In the genomic region with DNA sequence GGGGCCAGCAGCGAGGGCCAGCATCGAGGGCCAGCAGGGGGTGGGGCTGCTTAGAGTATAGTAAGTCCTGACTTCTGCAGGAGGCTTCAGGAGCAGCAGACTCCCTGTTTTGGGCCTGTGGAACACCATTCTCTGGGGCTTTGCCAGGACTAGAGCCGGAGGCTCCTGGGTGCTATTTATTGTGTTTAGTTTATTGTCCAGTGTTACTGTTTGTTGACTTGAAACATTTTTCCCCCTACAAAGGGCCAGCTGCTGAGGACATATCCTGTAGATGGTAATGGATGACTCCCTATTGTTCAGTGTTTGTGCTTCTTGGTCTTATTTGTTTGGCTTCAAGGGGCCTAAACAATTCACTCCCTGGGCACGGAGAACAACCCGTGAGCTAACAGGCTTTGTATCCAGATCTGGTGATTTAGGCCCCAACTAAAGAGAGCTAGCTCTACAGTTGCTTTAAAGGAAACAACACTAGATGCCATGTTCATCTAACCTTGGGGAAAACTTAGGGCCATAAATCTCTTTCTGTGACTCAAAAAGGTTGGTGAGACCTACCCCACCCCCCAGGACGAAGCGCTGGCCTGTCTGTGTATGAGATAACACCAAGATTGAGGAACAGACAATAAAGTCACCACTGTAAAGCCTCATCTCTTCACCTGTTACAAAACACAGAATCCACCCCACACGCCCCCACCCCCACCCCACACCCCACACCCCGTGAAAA, we compare ENCODE assay signal across 12 mouse cellular contexts.
DNase-seq lines count a peak whose midpoint lies in the region; ATAC-seq and TF ChIP-seq lines count a peak whose summit lies in the region.
"Had no signal": no experiment of that assay in that cellular context is flagged by ENCODE, and none has a peak within 500 bp of the region (broad histone marks: within the 10 kb centered on the region; RNA-seq: fewer than 3 reads in every experiment).

No protein-coding gene starts in this region.

- DNase-seq in heart, postnatal 14 days = no peak
- DNase-seq in MEL (ENCODE audit: low read depth, low spot score) = no peak
- DNase-seq in frontal cortex, postnatal 10 days (ENCODE audit: low spot score in 2 of 2) = no peak
- no peak for DNase-seq in T-cell, adult 2 months (ENCODE audit: low spot score)
- DNase-seq in gastrocnemius, postnatal 4 days (ENCODE audit: low spot score in 2 of 2) = no peak
- DNase-seq: cerebellum, adult 9-10 months had no signal

- H3K4me2 ChIP-seq in heart, embryonic 14.5 days (ENCODE audit: low read length) = no peak overlapping the region
- H3K4me2 ChIP-seq in limb, embryonic 12.5 days = no peak overlapping the region
- H3K4me2 ChIP-seq: liver, embryonic 15.5 days had no signal

- H3K79me2 ChIP-seq in MEL (ENCODE audit: control insufficient read depth, insufficient read depth, low read length, poor library complexity) = no peaks in the 10 kb centered on the region

- no peaks in the 10 kb centered on the region for H3K36me3 ChIP-seq in heart, embryonic 14.5 days (ENCODE audit: control insufficient read depth, insufficient read depth, low read length)
- peaks cover 0 to 13% of the 10 kb centered on the region in 2 experiments; a peak in 2 of 4 replicates for H3K36me3 ChIP-seq in MEL (ENCODE audit: control insufficient read depth in 1 of 2, insufficient read depth in 2 of 2, low read length in 2 of 2)
- no peaks in the 10 kb centered on the region for H3K36me3 ChIP-seq in limb, embryonic 12.5 days
- H3K36me3 ChIP-seq: liver, embryonic 15.5 days had no signal

- no peak overlapping the region for H3K4me3 ChIP-seq in heart, embryonic 14.5 days (ENCODE audit: control insufficient read depth in 1 of 2, insufficient read depth in 1 of 2, low read depth in 1 of 2, low read length in 2 of 2)
- H3K4me3 ChIP-seq in MEL (ENCODE audit: control insufficient read depth in 1 of 2, insufficient read depth in 1 of 2, low read depth in 2 of 2, low read length in 2 of 2) = no peak overlapping the region
- H3K4me3 ChIP-seq in bone marrow, adult 2 months (replicated peaks; ENCODE audit: control insufficient read depth, low read depth, low read length) = no peak overlapping the region
- H3K4me3 ChIP-seq in limb, embryonic 12.5 days (replicated peaks) = no peak overlapping the region
- H3K4me3 ChIP-seq: erythroblast, embryonic 14.5 days; liver, embryonic 15.5 days; myocyte had no signal

- no peak for ATAC-seq in heart, embryonic 14.5 days (ENCODE audit: insufficient number of reproducible peaks, insufficient read depth, low FRiP score, low read depth)
- ATAC-seq in limb, embryonic 12.5 days (ENCODE audit: insufficient number of reproducible peaks, insufficient read depth, low FRiP score, low TSS enrichment, low read depth) = no peak

- peaks cover 4 to 7% of the 10 kb centered on the region in 2 experiments; a peak in 3 of 4 replicates for H3K4me1 ChIP-seq in heart, embryonic 14.5 days (ENCODE audit: control insufficient read depth in 2 of 2, insufficient read depth in 2 of 2, low read length in 2 of 2)
- peaks cover 2 to 10% of the 10 kb centered on the region in 2 experiments for H3K4me1 ChIP-seq in MEL (ENCODE audit: control insufficient read depth in 1 of 2, insufficient read depth in 2 of 2, low read length in 2 of 2)
- peaks cover 8% of the 10 kb centered on the region for H3K4me1 ChIP-seq in bone marrow, adult 2 months (ENCODE audit: control insufficient read depth, insufficient read depth, low read length)
- H3K4me1 ChIP-seq in limb, embryonic 12.5 days (replicated peaks) = peaks cover 19% of the 10 kb centered on the region; the same call in 1 of the 2 replicates

- no peak overlapping the region for H3K9ac ChIP-seq in heart, embryonic 14.5 days (ENCODE audit: low read length)
- no peak overlapping the region for H3K9ac ChIP-seq in MEL (ENCODE audit: control insufficient read depth, low read depth, low read length, poor library complexity, severe bottlenecking)
- no peak overlapping the region for H3K9ac ChIP-seq in limb, embryonic 12.5 days (replicated peaks)
- H3K9ac ChIP-seq: liver, embryonic 15.5 days had no signal

- intact Hi-C loops in heart, postnatal 14 days (cut with DNase I) = loop anchor here (5.0 kb wide), 1 partner anchor 47 kb away; no protein-coding TSS in a partner anchor

- TF ChIP-seq POLR2A in MEL (IDR thresholded peaks at IDR 0.05; ENCODE audit: control insufficient read depth in 1 of 2, insufficient read depth in 1 of 2, low read depth in 1 of 2, low read length in 2 of 2, poor library complexity in 1 of 2) = no peak
- no peak for TF ChIP-seq POLR2A in bone marrow, adult 2 months (IDR thresholded peaks at IDR 0.05; ENCODE audit: borderline replicate concordance, control insufficient read depth, low read depth, low read length)

- WGBS in heart, embryonic 14.5 days = 70% methylated on average over 9 of the region's 9 CpGs
- 20% methylated on average over 9 of the region's 9 CpGs for WGBS in bone marrow, adult 2 months
- WGBS in limb, embryonic 12.5 days = 77% methylated on average over 9 of the region's 9 CpGs

- no peaks in the 10 kb centered on the region for H3K27me3 ChIP-seq in heart, embryonic 14.5 days (ENCODE audit: control insufficient read depth, insufficient read depth, low read length)
- H3K27me3 ChIP-seq in MEL (ENCODE audit: control insufficient read depth in 1 of 2, insufficient read depth in 2 of 2, low read length in 2 of 2) = 0 out of 4 replicates have a peak, but pooled peaks cover 0 to 2% of the 10 kb centered on the region in 2 experiments
- H3K27me3 ChIP-seq in limb, embryonic 12.5 days = no peaks in the 10 kb centered on the region
- H3K27me3 ChIP-seq: liver, embryonic 15.5 days had no signal

- H3K27ac ChIP-seq in heart, embryonic 14.5 days (replicated peaks in 1 of 2; ENCODE audit: control insufficient read depth in 1 of 2, insufficient read depth in 1 of 2, low read depth in 2 of 2, low read length in 2 of 2) = peak overlapping the region; percentile 16 to 28; a peak in 1 of 4 replicates
- H3K27ac ChIP-seq in MEL (ENCODE audit: control insufficient read depth, low read depth, low read length) = no peak overlapping the region
- peak overlapping the region; percentile 65 for H3K27ac ChIP-seq in bone marrow, adult 2 months (ENCODE audit: control insufficient read depth, insufficient read depth, low read depth, low read length, poor library complexity)
- H3K27ac ChIP-seq in limb, embryonic 12.5 days = peak overlapping the region; percentile 4

- TF ChIP-seq EP300 in MEL (IDR thresholded peaks at IDR 0.05; ENCODE audit: low read depth in 1 of 2, low read length in 2 of 2) = no peak

- no peak for TF ChIP-seq RAD21 in MEL (IDR thresholded peaks at IDR 0.05; ENCODE audit: low read depth, low read length)

- H3K9me3 ChIP-seq in heart, embryonic 14.5 days (ENCODE audit: control insufficient read depth, low read length) = no peaks in the 10 kb centered on the region
- H3K9me3 ChIP-seq in MEL (replicated peaks; ENCODE audit: insufficient read depth, low read length) = no peaks in the 10 kb centered on the region
- H3K9me3 ChIP-seq in limb, embryonic 12.5 days = no peaks in the 10 kb centered on the region
- H3K9me3 ChIP-seq: liver, embryonic 15.5 days had no signal

- no peak for TF ChIP-seq CTCF in MEL (IDR thresholded peaks at IDR 0.05 in 2 of 3, conservative IDR thresholded peaks at IDR 0.05 in 1 of 3; ENCODE audit: control insufficient read depth in 1 of 3, insufficient read depth in 1 of 3, low read depth in 2 of 3, low read length in 3 of 3, poor library complexity in 1 of 3, severe bottlenecking in 1 of 3)
- no peak for TF ChIP-seq CTCF in bone marrow, adult 2 months (IDR thresholded peaks at IDR 0.05; ENCODE audit: control insufficient read depth, insufficient read depth, low read length)

TF ChIP-seq in MEL, 35 proteins besides CTCF, POLR2A, EP300 and RAD21:
- peak; percentile 1; the same call in 1 of the 2 replicates for TF ChIP-seq ETS1 (IDR thresholded peaks at IDR 0.05; ENCODE audit: low read depth, low read length)
- TF ChIP-seq TBP (IDR thresholded peaks at IDR 0.05; ENCODE audit: low read depth, low read length) = no peak
